Mouse (Mus musculus) kidney, postnatal 36 days (tissue): ENCODE measurements around the gene Rbm38.

Experiments used
- DNase-seq, 2 experiments: peaks; one replicate each; pipeline ENCODE4 v3.0.0; 2021 to 2022; ENCODE audit warnings: mixed read lengths in 2 of 2

Rbm38 gene

DNA sequence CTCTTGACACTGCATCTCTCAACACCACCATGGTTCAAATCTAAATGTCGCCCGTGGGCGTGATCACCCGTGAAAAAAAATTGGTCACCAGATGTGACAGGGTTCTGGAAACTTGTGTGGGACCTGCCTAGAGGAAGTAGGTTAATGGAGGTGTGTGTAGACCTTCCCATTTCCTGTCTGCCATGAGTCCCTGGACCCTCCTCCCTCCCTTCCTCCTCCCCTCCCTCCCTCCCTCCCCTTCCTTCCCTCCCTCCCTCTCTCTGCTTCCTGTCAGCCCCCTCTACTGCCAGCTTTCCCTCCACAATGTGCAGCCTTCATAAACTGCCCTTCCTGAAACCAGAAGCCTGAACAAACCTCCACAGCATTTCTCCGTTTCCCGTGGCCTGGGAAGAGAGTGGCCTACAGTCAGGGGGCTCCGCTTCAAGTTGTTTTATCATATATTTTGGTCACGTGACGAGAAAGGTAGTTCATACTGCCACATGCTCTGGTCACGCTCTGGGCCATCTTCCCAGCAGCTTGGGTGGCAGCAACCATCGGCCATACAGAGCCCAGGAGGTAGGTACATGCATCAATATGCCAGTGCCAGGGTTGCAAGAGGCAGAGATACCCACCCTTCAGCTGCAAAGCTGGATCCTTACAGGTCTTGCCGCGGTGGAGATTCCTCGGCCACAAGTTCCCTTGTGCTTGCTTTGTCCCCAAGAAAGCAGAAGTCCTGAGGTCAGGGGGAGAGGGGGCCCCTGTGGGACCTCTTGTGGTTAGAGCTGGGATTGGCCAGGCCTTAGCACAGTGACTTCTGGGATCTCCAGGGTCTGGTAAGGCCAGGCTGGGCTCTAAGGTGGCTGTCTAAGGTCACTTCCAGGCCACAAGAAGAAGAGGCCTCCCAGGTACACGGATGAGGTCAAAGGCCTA lies 41.4 kb downstream of the Rbm38 start:
- peak in 1 of 2 experiments; percentile 19 for DNase-seq

DNA sequence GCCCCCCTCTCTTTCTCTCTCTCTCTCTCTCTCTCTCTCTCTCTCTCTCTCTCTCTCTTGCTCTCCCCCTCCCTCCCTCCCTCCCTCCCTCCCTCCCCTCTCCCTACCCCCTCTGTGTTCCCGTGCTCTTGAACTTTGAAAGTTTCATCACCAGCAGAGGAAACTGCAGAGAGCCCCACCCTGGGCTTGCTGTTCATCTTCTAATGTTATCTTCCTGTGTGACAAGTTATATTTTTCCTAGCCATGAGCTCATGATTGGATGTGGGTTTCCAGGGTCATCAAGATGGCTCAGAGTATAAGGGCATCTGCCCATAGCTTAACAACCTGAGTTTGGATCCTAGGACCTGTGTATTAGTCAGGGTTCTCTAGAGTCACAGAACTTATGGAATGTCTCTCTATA lies 42.9 kb downstream of the Rbm38 start:
- no peak for DNase-seq

DNA sequence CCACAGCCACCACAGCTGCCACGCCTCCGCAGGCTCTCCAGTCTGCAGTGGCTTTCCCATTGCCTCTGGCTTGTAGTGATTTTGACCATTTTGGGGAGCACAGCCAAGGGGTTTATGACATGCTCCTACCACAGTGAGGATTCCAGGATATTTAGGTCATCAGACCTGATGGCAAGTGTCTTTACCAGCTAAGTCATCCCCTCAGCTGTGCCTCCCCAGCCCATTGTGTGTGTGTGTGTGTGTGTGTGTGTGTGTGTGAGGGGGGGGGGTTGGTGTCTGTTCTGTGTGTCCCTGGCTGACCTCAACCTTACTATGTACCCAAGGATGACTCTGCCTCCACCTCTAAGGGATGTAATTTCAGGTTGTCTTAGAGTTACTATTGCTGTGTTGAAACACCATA lies 44.6 kb downstream of the Rbm38 start:
- DNase-seq, result no peak

DNA sequence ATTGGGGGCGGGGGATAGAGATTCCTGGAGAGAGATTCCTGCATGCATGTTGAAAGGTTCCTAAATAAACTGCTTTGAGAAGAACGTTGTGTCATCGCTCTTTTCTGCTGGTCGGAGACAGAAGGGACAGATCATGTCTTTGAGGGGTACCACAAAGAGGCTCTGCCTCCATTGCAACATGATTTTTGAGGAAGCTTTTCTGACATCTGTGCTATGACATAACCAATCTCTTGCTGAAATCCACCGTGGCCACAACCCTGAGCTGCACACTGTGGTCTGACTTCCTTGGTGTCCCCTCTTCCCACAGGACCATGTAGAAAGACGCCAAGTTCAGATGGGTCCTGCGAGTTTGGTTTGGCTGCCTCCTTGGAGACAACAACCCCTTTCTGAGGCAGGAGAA lies 52.6 kb downstream of the Rbm38 start:
- DNase-seq, result no peak

DNA sequence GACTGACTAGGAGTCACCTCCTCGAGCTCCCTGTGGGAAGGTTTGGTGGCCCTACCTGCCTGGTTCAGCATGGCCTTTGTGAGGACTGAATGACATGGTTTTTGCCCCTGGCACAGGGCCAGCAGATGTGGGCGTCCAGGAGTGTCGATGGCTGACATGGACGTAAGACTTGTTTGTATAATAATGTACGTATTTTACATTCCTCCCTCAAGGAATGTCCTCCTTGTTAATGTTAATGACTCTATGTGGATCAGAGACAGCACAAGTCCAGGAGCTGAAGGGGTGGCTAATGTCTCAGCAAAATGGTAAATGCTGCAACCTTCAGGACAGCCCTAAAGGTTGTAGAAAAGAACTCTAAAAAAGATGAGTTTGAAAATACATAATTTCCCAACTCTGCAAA lies 53.4 kb downstream of the Rbm38 start:
- no peak for DNase-seq

DNA sequence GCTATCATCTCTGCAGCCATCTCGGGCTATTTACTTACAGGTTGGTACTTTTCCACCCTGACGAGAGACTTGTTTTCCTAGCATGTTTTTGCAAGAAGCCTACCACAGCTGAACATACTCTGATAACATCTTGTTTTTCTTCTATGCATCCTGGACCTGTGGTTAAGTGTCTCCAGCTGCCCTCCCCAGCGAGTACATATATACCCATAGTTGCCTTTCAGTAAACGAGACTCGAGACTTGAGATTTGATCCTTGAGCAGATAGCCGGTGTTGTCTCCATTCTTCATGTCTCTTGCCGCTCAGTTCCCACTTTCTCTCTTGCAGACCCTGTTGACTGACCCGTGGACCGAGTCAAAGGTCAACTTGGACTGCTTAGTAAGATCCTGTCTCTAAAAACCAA lies 56.6 kb downstream of the Rbm38 start:
- no peak for DNase-seq

DNA sequence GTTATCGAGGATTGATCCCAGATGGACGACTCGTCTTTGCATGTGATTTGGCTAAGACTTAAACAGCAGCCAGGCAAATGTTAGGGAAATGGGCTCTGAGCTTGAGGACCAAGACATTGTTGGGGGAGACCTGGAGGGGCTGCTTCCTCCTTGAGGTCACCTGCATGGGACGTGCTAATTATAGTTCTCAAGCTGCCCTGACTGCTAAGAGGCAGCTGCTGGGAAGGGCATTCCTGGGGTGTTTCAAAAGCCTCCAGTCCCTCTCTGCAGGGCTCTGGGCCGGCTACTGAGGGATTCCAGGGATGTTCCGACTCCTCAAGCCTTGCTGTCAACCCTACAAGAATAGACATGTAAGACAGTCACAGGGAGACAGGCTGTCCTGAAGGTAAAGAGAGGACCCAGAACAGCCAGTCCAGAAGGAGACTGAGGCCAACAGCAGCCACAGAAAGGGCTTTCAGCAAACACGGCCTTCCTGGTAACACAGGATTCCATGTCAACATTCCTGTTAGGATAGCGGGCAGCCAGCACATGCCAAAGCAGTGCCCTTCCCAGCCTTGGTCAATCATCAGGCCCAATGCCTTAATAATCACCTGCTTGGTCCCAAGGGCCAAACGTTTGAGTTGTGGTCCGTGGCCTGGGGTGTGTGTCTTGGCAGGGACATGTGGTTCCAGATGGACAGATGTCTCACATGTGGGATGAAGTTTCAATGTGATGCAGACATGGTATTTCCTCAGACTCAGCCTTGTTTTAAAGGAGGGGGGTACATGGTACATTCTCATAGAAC lies 59.7 kb downstream of the Rbm38 start:
- DNase-seq, result no peak

DNA sequence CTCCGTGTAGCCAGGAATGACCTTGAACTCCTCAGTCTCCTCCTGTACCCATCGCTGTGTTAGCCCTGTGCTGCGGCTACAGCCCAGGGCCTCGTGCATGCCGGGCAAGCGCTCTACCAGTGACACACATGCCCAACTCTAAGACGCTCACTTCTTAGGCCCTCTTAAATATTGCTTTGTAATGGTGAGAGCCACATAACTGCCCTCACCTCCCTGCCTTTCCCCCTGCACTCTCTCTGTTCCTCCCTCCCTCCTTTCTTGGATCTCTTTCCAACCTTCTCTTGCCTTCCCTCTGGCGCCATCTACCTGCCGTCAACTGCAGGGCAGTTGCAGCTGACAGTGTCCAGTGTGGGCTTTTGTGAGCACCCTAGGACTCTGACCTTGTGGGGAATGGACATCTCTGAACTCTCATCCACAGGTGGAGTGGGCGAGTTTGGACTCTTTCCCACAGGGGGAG lies 60.5 kb downstream of the Rbm38 start:
- DNase-seq, result peak; percentile 75 to 90

DNA sequence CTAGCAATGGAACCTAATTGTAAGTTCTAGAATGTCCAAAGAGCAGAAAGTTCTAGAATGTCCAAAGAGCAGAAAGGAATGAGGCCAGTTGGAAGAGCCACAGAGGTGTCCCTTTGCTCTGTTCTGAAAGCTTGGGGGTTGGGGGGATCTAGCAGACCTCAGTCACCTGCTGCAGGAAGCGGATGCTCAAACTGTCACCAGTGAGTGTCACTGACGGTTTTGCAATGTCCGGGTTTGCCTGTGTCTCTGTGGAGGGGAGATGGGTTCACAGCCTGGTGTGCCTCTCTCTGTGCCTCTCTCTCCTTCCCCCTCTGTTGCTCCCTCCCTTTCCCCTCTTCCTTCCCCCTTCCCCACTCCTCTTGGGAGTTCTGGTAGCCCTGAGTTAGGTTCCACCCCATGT lies 62.4 kb downstream of the Rbm38 start:
- no peak for DNase-seq

DNA sequence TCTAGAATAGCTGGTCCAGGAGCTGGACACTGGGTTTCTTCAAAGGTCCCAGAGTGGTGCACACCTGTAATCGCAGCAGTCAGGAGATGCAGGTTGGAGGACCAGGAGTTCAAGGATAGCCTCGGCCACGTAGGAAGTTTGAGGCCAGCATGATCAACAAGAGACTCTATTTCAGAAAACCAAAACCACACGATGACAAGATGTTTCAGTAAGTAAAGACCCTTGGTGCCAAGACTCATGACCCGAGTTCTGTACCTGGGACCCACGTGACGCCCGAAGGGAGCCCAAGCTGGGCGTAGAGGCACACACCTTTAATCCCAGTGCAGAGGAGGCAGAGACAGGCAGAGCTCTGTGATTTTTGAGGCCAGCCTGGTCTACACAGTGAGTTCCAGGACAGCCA lies 62.8 kb downstream of the Rbm38 start:
- DNase-seq, result no peak

DNA sequence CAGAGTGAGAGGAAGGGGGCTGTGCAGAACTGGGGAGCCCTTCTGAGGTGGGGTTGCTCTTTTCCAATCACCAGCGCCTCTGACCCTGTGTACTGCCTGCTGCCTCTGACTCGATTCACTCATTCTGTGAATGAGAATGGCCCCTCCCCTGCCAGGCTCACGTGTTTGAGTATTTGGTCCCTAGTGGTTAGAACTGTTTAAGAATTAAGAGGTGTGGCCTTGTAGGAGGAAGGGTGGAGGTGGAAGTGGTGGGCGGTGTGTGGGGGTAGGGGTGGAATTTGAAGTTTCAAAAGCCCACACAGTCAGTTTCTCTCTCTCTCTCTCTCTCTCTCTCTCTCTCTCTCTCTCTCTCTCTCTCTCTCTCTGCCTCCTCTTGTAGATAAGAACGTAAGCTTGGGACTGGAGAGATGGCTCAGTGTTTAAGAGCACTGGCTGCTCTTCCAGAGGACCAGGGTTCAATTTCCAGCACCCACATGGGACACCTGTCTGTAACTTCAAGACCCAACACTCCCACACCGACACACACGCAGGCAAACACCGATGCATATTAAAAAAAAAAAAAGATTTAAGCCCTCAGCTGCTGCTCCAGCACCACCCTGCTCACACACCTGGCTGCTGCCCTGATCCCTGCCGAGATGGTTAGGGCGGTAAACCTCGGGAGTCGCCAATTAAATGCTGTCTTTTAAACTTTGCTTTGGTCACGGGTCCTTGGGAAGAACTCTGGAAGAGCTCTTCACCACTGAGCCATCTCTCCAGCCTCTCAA lies 63.6 kb downstream of the Rbm38 start:
- DNase-seq, result peak in 1 of 2 experiments; percentile 32
